Mouse (Mus musculus): ENCODE data around the gene Rbfox1.

DNA sequence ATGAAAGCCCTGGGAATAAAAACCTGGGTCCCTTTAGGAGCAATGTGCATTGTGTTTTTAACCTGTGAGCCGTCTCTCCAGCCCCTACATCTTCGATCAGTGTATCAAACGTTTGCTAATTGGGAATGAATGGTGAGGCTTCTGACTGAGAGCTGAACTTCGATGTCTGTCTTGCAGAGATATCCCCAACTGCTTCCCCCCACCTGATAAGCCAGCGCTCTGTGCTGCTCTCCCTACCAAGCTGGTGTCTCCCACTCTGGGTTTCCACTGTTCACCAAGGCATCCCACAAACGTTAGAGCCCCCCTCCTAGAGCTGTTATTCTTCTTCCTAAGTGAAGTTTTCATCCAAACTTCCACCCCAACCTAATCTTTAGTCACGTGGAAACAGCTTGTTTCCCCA is 1112.7 kb downstream of the Rbfox1 start:
- TF ChIP-seq CTCF (IDR thresholded peaks at IDR 0.05; ENCODE audit: low read depth) = no peak
- no peak for TF ChIP-seq EP300 (optimal IDR thresholded peaks at IDR 0.05)
